Mouse (Mus musculus): ENCODE measurements around the gene Tmem50b. TPM values are rescaled to one million over a fixed set of nuclear protein-coding genes. Genes with fewer than 3 reads are reported as not detected.

Gene Tmem50b
- polyA plus RNA-seq, 1 experiment, result not detected

- no peak overlapping the region for H3K4me3 ChIP-seq (ENCODE audit: insufficient read depth, low read depth, low read length)
- peaks cover 14% of the 10 kb centered on the region for H3K4me1 ChIP-seq (ENCODE audit: control insufficient read depth, insufficient read depth, low read length)
- TF ChIP-seq POLR2A (IDR thresholded peaks at IDR 0.05; ENCODE audit: insufficient read depth, low read depth, low read length) (no peak), CTCF (IDR thresholded peaks at IDR 0.05; ENCODE audit: insufficient read depth, low read depth, low read length) (no peak)
- 92% methylated on average over 6 of the region's 6 CpGs for WGBS
- H3K27ac ChIP-seq (ENCODE audit: insufficient read depth, low read depth, low read length), result no peak overlapping the region
Observed at GRCm38 (mm10) chr16:91586244-91586643, 11.4 kb downstream of the Tmem50b start.

- Histone ChIP-seq H3K27ac (ENCODE audit: insufficient read depth, low read depth, low read length) (no peak overlapping the region), H3K4me3 (ENCODE audit: insufficient read depth, low read depth, low read length) (no peak overlapping the region), H3K4me1 (ENCODE audit: control insufficient read depth, insufficient read depth, low read length) (peaks cover 13% of the 10 kb centered on the region)
- TF ChIP-seq POLR2A (IDR thresholded peaks at IDR 0.05; ENCODE audit: insufficient read depth, low read depth, low read length) (no peak), CTCF (IDR thresholded peaks at IDR 0.05; ENCODE audit: insufficient read depth, low read depth, low read length) (no peak)
- 94% methylated on average over 5 of the region's 5 CpGs for WGBS
Observed at GRCm38 (mm10) chr16:91585617-91586016, 12.0 kb downstream of the Tmem50b start.

- TF ChIP-seq POLR2A (IDR thresholded peaks at IDR 0.05; ENCODE audit: insufficient read depth, low read depth, low read length), result no peak
- TF ChIP-seq CTCF (IDR thresholded peaks at IDR 0.05; ENCODE audit: insufficient read depth, low read depth, low read length), result no peak
- H3K4me3 ChIP-seq (ENCODE audit: insufficient read depth, low read depth, low read length), result no peak overlapping the region
- WGBS, result 69% methylated on average over 2 of the region's 2 CpGs
- H3K27ac ChIP-seq (ENCODE audit: insufficient read depth, low read depth, low read length), result no peak overlapping the region
- no peaks in the 10 kb centered on the region for H3K4me1 ChIP-seq (ENCODE audit: control insufficient read depth, insufficient read depth, low read length)
Observed at GRCm38 (mm10) chr16:91582307-91582706, 15.3 kb downstream of the Tmem50b start.

- no peak overlapping the region for H3K27ac ChIP-seq (ENCODE audit: insufficient read depth, low read depth, low read length)
- WGBS, result 79% methylated on average over 14 of the region's 14 CpGs
- TF ChIP-seq POLR2A (IDR thresholded peaks at IDR 0.05; ENCODE audit: insufficient read depth, low read depth, low read length) (no peak), CTCF (IDR thresholded peaks at IDR 0.05; ENCODE audit: insufficient read depth, low read depth, low read length) (no peak)
- no peaks in the 10 kb centered on the region for H3K4me1 ChIP-seq (ENCODE audit: control insufficient read depth, insufficient read depth, low read length)
- no peak overlapping the region for H3K4me3 ChIP-seq (ENCODE audit: insufficient read depth, low read depth, low read length)
Observed at GRCm38 (mm10) chr16:91578980-91579720, 18.4 kb downstream of the Tmem50b start.

GRCm38 (mm10) chr16:91575151-91575550 is 22.4 kb downstream of the Tmem50b start:
- H3K4me3 ChIP-seq (ENCODE audit: insufficient read depth, low read depth, low read length), result no peak overlapping the region
- H3K27ac ChIP-seq (ENCODE audit: insufficient read depth, low read depth, low read length), result no peak overlapping the region
- 67% methylated on average over 13 of the region's 13 CpGs for WGBS
- no peaks in the 10 kb centered on the region for H3K4me1 ChIP-seq (ENCODE audit: control insufficient read depth, insufficient read depth, low read length)
- TF ChIP-seq POLR2A (IDR thresholded peaks at IDR 0.05; ENCODE audit: insufficient read depth, low read depth, low read length) (no peak), CTCF (IDR thresholded peaks at IDR 0.05; ENCODE audit: insufficient read depth, low read depth, low read length) (no peak)

GRCm38 (mm10) chr16:91571105-91571504 is 26.5 kb downstream of the Tmem50b start:
- H3K4me1 ChIP-seq (ENCODE audit: control insufficient read depth, insufficient read depth, low read length), result no peaks in the 10 kb centered on the region
- H3K27ac ChIP-seq (ENCODE audit: insufficient read depth, low read depth, low read length), result no peak overlapping the region
- no peak overlapping the region for H3K4me3 ChIP-seq (ENCODE audit: insufficient read depth, low read depth, low read length)
- TF ChIP-seq POLR2A (IDR thresholded peaks at IDR 0.05; ENCODE audit: insufficient read depth, low read depth, low read length), result no peak
- TF ChIP-seq CTCF (IDR thresholded peaks at IDR 0.05; ENCODE audit: insufficient read depth, low read depth, low read length), result no peak
- WGBS, result 76% methylated on average over 3 of the region's 3 CpGs

GRCm38 (mm10) chr16:91568960-91569359 is 28.6 kb downstream of the Tmem50b start:
- no peaks in the 10 kb centered on the region for H3K4me1 ChIP-seq (ENCODE audit: control insufficient read depth, insufficient read depth, low read length)
- no peak overlapping the region for H3K27ac ChIP-seq (ENCODE audit: insufficient read depth, low read depth, low read length)
- WGBS, result 90% methylated on average over 10 of the region's 10 CpGs
- no peak for TF ChIP-seq CTCF (IDR thresholded peaks at IDR 0.05; ENCODE audit: insufficient read depth, low read depth, low read length)
- TF ChIP-seq POLR2A (IDR thresholded peaks at IDR 0.05; ENCODE audit: insufficient read depth, low read depth, low read length), result no peak
- H3K4me3 ChIP-seq (ENCODE audit: insufficient read depth, low read depth, low read length), result no peak overlapping the region

GRCm38 (mm10) chr16:91566002-91566401 is 31.6 kb downstream of the Tmem50b start:
- no peak for TF ChIP-seq CTCF (IDR thresholded peaks at IDR 0.05; ENCODE audit: insufficient read depth, low read depth, low read length)
- no peak for TF ChIP-seq POLR2A (IDR thresholded peaks at IDR 0.05; ENCODE audit: insufficient read depth, low read depth, low read length)
- WGBS, result 91% methylated on average over 7 of the region's 7 CpGs
- Histone ChIP-seq H3K4me1 (ENCODE audit: control insufficient read depth, insufficient read depth, low read length) (no peaks in the 10 kb centered on the region), H3K4me3 (ENCODE audit: insufficient read depth, low read depth, low read length) (no peak overlapping the region), H3K27ac (ENCODE audit: insufficient read depth, low read depth, low read length) (no peak overlapping the region)

GRCm38 (mm10) chr16:91565292-91565951 is 32.2 kb downstream of the Tmem50b start:
- Histone ChIP-seq H3K4me1 (ENCODE audit: control insufficient read depth, insufficient read depth, low read length) (no peaks in the 10 kb centered on the region), H3K27ac (ENCODE audit: insufficient read depth, low read depth, low read length) (no peak overlapping the region), H3K4me3 (ENCODE audit: insufficient read depth, low read depth, low read length) (no peak overlapping the region)
- 88% methylated on average over 9 of the region's 9 CpGs for WGBS
- TF ChIP-seq POLR2A (IDR thresholded peaks at IDR 0.05; ENCODE audit: insufficient read depth, low read depth, low read length) (no peak), CTCF (IDR thresholded peaks at IDR 0.05; ENCODE audit: insufficient read depth, low read depth, low read length) (no peak)
